Mouse (Mus musculus): ENCODE results near the gene Aif1l.

DNA sequence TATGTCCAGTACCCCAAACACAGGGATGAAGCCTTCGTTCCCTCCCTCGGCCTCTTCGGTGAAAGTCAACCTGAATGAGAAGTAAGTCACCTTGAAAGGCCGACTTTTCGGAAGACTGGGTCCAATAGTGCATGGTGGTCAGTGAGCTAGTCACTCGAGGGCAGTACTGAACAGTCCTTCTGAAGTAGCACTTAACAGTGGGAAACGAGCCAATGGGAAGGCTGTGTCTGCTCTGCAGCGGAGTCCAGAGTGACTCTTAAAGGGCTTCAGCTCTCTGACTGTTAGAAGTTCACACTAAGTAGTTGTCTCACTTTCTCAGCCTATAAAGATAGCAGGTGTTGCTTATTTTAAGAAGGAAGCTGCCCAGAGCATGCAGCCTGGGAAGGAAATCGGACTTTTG, 45.0 kb downstream of the Aif1l start:
- TF ChIP-seq HCFC1 (IDR thresholded peaks at IDR 0.05; ENCODE audit: borderline replicate concordance, insufficient read depth, low read length) = no peak
- TF ChIP-seq ZC3H11A (IDR thresholded peaks at IDR 0.05; ENCODE audit: borderline replicate concordance, low read depth, low read length) = no peak
